Mouse (Mus musculus) right cerebral cortex, postnatal 14 days (tissue): ENCODE measurements around the gene Ttpal.

Experiments used
- DNase-seq: peaks from one replicate; pipeline ENCODE4 v3.0.0; 2022

Gene Ttpal

DNA sequence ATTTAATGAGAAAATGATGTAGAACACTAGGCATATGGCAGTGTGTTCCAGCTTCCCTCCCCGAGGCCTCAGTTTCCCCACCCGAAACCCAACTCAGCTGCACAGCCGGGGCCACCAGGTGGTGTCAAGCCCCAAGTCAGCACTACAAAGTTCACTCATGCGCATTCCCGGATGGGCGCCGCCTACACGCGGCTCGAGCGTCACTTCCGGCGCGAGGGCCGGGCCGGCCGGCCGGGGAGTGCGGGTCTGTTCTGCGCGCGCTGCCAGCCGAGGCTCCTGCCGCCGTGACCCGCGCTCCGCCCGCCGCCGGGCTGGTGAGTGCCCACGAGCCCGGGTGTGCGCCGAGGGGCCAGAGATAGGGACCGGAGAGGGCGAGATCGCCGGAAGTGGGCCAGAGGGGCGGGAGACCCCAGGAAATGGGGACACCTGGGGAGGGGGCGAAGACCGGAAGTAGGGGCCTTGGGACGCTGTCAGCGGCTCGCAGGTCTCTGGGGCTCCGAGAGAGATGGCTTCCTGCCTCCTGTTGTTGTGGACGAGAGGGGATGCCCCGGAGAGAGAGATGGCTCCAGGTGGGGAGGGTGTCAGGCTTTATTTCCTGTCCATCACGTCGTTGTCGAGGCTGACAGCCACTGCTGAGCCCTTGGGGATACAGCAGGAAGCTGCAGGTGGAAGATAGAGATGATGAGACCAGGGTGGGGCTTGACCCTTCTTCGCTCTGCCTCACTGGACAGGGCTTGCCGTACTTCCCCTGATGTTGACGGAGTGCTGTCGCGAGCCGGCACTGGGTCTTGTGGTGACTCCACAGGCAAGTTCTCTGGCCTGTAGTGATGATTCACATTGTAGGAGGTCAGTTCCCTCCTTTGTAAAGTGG lies at the start of gene Ttpal:
Ttpal (plus strand) TSS at position 214 of the 871 bp plus-strand sequence.
- DNase-seq = peak; percentile 85

DNA sequence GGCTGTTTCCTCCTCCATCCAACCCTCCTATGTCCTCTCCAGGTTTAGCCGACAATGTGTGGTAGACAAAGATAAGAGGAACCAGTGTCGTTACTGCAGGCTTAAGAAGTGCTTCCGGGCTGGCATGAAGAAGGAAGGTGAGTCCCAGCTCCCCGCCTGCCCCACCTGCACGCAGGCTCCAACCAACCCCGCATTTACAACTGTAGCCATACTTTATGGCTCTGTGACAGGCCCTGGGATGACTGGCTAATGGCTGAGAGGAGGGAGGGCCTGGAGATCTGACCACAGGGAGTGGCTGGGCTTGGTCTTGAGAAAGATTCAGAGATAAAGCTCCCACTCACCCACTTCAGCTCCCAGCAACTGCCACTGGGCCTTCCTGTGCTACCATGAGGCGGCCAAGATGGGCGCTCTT lies 49.6 kb upstream of the Ttpal start:
- DNase-seq = no peak

DNA sequence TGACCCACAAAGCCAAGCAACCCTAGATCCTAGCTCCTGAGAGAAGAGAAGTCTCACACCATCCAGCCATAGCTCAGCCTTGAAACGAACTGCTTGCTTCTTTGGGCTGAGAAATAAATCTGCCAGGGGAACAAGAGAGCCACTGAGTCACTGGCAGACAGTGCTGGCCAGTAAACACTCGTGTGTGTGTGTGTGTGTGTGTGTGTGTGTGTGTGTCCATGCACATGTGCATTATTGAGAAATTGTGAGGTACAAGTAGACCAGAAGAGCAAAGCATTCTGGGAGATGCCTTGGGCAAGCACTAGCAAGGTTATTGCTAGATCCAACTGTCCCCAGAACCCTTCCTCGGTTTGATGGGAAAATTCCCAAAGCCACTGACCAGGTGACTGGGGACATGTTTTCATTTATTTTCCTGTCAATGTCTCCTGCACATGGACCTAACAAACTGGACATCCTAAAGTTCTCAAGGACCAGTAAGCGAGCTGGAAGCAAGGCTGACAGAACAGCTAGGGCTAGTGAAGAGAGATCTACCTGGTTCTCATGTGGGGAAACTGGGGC lies 47.6 kb upstream of the Ttpal start:
- no peak for DNase-seq

DNA sequence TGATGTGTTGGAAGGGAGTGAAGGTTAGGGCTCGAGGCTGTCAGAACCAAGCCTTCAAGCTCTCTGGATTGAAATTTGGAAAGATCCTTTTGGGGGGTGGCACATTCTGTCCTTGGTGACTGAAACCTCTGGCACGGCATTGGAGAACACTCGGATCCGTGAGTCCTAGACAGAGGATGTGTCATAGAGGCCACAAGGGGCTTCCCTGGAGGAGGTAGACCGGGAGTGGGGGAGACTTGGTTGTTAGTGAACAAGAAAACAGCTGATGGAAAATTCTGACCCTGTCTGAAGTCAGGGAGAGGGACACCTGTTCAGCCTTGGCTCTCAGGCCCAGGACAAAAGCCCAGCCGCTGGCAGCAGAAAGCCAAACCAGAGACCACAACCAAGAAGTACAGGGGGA lies 47.1 kb upstream of the Ttpal start:
- no peak for DNase-seq

DNA sequence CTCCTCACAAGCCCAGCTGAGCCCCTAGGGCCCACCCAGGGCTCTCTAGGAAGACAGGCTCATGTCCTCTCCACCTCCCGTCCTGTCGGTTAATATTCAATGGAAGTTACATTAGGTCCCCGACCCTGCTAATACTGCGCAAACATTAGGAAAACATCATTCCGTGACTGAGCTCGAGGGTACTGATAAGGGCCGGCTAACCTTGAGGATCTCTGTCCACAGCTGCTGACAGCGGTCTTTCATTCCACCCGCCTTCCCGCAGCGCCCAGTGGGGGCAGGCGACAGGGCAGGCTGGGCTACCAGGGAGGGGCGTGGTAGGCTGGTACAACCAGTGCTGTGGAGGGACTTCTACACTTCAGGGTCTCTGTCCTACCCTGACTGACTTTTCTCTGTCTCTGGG lies 46.7 kb upstream of the Ttpal start:
- no peak for DNase-seq

DNA sequence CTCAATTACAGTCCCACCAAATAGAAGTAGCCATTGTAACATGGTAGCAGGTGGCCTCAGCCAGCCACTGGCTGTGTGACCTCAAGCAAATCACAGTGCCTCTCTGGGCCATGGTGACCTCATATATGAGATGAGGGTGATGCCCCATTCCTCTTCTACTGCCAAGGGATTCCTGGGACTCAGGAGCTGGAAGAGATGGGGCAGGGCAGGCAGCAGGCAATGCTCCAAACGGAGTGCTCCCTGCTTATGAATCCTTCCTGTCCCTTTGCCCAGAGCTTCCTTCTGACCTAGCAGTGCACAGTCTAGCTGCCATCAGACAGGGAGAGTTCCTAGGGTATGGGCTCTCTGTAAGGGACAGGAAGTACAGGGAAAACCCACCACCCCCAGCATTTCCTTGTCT lies 43.6 kb upstream of the Ttpal start:
- DNase-seq = no peak

DNA sequence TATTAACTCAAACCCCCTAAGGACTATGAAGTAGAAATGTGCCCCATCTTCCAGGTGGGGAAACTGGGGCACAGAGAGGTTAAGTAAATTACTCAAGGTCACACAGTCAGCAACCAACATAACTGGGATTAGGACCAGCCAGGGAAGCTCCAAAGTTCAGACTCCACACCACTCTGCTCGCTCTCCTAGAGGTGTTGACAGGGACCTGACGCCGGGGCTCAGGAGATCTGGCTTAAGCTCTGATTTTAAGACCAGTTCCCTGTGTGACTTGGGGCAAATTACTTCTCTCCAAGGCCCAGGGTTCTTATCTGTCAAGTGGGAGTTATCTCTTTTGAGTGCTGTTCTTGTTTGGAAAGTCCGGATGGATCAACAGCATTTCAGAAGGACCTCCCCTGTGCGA lies 42.9 kb upstream of the Ttpal start:
- DNase-seq = no peak

DNA sequence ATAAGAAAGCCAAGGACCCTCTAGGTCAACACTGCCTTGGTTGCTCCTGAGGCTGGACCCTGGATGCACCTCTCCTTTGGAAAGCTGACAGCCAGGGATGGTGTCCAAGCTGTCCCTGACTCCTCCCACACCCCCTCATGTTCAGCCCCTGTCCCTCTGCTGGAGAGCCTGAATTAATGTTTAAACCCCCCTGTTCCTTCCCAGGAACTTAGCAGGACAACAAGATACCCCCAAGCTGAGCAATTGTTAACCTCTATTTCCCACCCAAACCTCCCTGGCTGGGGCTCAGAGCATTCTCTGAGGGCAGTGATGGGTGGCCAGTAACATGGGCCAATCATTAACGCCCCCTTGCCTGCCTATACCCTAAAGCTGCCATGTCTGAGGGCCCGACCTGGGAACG lies 41.9 kb upstream of the Ttpal start:
- no peak for DNase-seq

DNA sequence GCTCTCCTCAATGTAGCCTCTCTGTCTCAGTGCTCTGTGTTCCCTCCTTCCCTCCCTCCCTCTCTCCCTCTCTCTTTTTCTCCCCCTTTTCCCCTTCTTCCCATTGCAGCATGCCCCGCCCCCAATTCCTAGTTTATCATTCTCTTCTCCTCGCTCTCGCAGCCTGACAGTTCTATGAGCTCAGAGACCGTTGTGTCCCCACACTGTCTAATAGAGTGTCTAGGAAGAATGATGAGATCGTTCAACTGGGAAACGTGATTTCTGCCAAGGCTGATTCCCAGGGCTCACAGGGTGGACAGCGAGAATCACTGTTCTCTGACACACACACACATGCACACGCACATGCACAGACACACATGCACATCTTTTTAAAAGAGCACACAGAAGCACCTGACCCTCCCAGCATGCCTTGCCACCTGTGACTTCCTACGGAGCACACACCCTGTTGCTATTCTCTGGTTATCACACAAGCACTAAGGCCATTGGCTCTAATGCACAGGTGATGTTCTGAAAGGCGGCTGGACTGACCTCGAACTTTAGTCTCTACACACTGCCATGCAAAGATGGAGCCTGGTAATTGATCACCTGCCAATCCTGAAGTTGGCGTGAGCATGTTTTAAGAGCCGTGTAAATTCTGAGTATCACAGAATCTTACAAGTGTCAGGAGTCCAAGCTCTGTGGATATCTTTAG lies 40.7 kb upstream of the Ttpal start:
- DNase-seq = no peak

DNA sequence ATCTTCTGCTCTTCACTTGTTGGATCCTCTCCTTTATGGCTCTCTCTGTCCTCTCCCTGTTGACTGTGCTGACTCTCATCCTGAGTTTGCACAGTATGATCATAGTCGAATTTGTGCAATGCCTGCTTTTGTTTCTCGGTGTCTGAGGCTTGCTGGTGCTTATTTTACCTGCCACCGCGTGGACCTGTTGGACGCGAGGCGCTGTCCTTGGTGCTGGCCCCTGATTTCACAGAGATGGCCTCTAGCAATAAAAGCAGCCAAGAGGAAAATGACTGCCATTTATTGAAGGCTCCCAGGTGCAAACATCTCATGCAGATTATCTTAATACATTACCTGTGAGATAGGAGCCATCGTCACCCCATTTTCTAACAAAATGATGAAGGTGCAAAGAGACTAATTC lies 37.5 kb upstream of the Ttpal start:
- DNase-seq = no peak

DNA sequence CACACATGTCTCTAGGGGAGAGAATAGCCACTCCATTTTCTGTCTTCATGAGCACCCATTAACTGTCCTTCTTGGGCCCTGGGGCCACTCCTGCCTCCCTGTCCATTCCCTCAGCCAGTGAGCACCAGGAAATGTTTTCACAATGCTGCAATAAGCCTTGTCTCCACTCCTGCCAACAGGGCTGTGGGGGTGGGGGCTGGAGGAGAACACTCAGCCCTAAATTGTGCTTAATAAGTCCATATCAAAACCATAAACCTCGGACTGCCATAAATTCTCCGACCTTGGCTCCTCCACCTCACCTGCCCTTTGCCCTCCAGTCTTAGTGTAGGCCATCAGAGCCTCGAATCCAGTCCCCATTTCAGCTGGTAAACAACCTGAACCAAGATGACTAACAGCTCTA lies 27.8 kb upstream of the Ttpal start:
- no peak for DNase-seq

DNA sequence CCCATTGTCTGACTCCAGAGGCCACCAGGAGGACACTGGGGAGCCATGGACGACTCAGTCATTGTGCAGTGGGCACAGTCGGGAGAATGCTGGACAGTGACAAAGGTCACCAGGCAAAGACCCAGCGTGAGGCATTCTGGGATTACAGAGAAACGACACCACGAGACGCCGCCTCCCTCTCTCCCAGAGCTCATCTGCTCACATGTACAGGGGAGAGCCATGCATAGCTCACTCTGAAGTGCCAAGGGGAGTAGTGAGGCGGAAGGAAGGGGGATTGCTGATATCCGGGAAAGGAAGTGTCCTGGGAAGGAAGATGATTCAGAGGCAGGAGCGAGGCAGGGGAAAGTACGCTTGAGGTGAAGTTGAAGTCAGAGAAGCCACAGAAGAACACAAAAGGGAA lies 26.9 kb upstream of the Ttpal start:
- DNase-seq = no peak

DNA sequence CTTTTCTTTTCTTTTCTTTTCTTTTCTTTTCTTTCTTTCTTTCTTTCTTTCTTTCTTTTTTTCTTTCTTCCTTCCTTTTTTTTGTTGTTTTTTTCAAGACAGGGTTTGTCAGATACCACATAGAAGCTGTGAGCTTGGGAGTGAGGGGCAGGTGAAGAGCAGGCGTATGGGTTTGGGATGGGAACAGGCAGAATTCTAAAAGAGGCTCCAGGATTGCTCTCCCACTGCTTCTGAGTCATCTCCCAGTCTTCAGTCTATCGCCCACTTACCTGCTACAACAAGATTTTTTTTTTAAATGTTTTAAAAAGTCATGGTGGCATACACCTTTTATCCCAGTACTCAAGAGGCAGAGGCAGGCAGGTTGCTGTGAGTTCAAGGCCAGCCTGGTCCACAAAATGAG lies 24.1 kb upstream of the Ttpal start:
- no peak for DNase-seq

DNA sequence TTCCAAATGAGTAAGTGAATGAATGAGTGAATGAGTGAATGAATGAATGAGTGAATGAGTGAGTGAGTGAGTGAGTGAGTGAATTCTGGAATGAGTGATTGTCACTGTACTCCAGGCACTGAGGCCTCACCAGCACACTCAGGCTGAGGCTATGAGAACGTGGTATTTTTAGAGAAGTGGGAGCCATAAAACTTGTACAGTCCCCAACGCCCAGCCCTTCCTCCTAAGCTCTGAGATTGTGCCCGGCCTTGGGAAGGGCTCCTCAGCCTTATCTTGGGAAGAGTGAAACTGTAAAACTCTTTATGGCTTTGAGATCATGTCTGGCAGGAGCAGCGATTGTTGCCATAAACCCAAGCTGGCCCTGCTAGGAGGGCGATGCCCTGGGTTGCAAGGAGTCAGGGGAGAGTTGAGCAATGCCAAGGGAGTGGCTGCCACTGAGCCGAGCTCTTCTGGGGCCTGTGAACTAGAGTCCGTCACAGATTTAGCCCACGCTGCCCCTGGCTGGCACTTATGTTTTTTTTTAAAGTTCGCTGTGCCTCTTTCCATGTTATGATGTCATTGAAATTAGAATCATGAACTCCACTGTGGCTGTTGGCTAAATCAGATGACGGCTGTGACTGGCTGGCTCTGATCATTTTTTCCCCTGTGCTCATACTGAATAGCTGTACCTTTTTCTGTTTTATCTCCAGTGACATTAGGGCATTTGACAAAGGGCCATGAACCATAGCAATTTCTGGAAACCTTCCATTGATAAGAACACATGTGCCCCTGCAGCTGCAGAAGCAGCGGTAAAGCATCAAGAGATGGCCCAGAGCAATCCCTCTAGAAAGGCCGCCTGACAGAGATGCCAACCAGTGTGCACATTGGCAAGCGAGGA lies 21.8 kb upstream of the Ttpal start:
- no peak for DNase-seq

DNA sequence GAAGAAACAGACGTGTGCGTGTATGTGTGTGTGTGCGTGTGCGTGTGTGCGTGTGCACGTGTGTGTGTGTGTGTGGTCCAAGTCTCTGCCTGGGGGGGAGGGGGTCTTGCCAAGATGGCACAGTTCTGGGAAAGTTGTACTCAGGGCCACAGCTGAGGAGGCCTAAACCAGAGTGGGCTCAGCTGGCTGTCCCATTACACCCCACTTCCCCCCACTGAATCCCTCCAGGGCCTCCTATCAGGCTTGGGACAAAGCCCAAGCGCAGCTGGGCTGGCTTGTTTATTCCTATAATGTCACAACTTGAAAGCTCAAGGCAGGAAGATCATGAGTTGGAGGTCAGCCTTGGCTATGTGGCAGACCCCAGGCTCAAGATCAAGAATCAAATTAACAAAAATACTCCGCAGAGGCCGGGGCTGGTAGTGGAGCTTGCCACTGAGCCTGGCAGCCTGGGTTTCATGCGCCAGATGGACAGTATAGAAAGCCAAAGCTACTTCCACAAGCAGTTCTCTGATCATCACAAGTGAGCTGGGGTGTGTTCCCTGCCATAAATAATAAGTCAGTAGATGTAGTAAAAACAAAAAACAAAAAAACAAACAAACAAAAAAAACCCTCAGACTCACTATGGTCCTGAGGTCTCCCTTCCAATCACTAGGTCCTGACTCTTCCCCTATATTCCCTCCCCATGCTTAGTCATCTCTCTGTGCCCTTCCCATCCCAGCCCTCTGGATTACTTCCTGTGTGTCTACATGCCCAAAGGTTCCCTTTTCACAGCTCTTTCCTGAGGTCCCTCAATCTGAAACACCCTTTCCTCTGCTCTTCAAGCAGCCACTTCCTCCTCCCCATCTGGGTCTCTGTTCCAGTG lies 18.7 kb upstream of the Ttpal start:
- no peak for DNase-seq

DNA sequence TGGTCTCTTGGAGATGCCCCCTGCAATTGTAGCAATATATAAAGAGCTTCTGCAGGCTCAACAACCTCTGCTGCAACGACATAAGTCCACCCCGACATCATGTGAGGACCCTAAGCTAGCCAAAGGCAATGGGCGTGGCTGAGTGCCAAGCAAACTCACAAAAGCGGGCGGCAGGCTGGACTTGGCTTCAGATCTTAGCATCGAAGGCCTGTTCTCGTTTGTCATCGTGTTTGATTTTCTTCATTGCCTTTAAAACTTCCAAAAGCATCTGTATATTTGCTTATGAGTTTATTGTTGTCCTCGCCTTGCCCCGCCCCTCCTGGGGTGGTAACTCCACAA lies 18.1 kb upstream of the Ttpal start:
- no peak for DNase-seq

DNA sequence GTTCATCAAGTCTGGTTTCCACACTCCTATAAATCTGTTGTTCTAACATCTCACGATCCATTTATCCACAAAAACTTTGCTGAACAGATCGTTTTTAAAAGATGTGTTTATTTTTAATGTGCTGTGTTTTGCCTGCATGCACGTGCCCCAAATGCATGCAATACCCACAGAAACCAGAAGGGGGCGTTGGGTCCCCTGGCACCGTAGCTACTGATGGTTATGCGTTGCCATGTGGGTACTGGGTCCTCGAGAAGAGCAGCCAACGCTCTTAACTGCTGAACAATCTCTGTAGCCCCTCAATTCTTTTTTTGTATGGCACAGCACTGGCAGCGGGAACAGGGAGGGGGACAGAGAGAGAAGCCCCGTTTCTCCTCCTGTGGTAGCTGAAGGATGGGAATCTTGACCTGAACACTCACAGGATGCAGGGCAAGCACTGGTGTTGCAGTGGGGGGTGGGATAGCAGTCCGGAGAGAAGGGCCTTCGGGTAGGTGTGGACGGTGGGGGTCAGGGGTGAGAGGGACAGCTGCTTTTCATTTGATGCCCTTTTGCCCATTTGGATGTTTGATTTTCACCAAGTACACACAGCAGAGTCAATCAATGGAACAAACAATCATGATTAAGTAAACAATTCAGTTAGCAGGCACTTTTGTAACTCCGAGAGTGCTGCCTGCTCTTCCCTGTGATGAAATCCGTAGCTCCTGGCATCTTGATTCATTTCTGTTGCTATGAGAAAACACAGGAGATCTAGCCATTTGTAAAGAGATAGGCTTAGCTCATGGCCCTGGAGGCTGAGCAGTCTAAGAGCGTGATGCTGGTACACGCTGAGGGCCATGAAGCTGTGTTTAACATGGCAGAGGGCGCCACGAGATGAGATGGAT lies 15.5 kb upstream of the Ttpal start:
- DNase-seq = peak; percentile 51

DNA sequence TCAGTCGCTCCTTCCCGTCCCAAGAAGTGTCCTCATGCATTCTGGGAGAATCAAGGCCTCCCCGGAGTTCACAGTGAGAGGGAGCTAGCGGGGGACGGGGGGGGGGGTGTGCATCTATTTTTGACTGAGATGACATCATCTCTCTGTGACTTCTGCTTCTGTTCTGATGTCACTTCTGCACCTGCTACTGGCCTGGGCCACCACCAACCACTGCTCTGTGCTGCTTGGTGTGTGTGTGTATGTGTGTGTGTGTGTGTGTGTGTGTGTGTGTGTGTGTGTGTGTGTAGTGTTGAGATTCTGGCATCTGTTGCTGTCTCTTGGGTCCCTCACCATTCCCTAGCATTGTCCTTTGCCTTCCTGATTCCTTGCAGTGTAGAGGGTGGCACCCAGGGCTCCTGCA lies 14.6 kb upstream of the Ttpal start:
- DNase-seq = no peak

DNA sequence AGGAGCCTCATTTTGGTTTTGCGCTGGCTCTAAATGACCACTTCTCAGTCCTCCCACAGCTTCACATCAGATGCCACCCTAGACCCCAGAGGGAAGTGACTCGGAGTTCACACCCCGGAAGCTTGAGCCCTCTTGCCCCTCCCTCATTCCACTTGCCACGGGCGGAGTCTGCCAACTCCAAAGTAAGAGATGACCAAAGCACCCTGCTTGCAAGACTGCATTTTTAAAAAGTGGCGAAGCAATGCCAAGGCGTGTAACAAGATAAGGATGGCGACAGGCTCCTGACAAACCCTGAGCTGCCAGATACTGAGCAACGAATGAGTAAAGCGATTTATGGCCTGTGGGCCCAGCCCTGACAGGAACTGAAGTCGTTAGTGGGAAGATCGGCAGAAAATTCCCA lies 11.9 kb upstream of the Ttpal start:
- DNase-seq = no peak

DNA sequence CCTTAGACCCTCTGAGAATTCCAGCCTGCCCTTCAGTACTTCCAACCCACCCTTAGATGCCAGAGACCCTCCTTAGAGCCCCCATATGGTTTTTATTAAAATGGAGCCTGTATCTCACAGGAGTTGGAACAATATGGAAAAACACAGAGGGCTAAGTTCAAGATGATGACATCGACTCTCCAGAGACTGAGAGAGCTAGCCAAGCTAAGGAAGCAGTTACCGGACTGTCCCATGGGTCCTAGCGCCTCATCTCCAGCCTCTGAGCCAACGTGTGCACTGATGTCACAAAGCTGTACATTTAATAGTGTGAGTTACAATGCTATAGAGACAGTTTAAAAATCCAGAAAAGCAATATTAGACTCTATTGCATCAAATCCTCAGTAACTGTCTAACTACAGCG lies 11.1 kb upstream of the Ttpal start:
- no peak for DNase-seq

DNA sequence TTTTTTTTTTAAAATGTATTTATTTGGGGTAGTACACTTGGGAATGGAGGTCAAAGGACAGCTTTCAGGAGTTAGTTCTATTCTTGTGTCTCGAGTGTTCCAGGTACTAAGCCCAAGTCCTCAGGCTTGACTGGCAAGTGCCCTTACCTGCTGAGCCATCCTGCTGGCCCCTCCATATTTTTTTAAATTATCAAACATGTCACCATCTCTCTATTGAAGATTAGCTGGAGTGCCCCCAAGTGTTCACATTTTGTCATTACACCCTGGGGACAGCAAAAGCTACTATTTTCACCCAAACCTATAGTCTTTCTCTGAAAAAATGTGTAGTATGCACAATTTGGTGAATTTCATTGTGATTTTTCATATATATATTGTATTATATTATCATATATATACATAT lies 10.0 kb upstream of the Ttpal start:
- DNase-seq = peak; percentile 43
